Mouse (Mus musculus) megakaryocyte progenitor cell, adult 5-6 weeks (primary cell): Measurements from ENCODE around the gene Capn7. TPM values are rescaled to one million over a fixed set of nuclear protein-coding genes. Genes with fewer than 3 reads are reported as not detected.
A peak's percentile ranks its signal among the peaks of the same experiment; 100 is the strongest.

Experiments
- ATAC-seq: replicated peaks from 2 replicates; pipeline ENCODE4 v1.8.0; 2016; ENCODE audit warnings: mild to moderate bottlenecking, moderate TSS enrichment, inconsistent platforms; ENCODE audit not compliant: poor library complexity
- total RNA-seq, 2 experiments: library from RNA; stranded (forward) in 1 of 2; stranded (reverse) in 1 of 2; fragments of 157-497, 149-512 nt in 1 of 2; fragments of 200-1000 nt in 1 of 2; gene quantifications; 2 replicates each; pipeline versions ENCODE4 v1.2.3 to v1.2.4; 2015 to 2017

Gene Capn7
- total RNA-seq, 2 experiments from 2014 or later, result 52.7 to 56.8 TPM

DNA sequence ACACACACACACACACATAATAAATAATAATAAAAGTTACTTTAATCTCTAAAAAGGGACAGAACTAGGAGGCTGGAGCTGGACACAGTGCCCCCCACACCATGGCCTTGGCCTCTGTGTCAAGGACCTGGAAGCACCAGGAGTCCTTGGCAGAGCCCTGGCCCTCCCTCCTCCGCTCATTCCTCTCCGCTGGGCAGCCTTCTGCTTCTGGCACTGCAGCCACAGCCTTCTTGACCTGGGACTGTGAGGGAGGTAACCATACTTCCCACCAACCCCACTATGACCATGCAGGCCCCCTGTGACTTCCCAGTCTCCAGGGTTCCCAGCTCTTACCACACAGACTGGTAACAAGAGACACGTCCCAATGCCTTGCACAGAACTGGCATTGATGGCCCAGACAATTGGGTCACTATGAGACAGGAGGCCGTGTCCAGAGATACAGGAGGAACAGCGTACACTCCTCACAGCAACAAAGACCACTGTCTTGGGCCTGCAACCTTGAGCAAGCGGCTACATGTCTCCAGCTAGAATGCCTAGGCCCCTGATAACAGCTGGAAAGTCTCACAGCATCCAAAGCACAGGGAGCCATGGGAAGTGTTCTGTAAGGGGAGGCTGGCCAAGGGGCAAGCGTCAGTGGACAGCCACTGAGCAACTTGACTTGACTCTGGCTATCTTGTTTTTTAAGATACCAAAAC, 57.6 kb downstream of the Capn7 start:
- no peak for ATAC-seq

DNA sequence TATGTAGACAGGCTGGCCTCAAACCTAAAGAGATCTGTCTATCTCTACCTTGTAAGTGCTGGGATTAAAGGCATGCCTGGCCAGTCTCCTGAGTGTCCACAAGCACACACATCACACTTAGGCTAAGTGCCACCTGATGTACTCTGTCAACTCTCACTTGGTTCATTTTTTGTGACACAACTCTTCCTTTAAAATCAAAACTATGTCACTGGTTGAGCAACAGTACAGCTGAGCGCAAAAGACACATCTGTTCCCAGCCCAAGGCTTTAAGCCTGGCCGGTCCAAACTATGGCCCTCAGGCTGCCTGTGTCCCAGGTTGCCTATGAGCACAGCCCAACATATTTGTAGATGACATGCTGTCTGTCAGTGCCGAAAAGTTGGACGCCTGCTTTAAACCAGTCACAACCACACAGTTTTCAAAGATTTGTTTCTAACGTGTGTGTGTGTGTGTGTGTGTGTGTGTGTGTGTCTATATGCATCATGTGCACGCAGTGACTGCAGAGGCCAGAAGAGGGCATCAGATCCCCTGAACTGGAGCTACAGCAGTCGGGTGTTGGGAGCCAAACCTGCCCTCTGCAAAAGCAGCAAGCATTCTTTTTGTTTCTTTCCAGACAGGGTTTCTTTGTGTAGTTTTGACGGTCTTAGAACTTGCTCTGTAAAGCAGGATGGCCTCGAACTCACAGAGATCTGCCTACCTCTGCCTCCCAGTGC, 58.5 kb downstream of the Capn7 start:
- ATAC-seq, result no peak

DNA sequence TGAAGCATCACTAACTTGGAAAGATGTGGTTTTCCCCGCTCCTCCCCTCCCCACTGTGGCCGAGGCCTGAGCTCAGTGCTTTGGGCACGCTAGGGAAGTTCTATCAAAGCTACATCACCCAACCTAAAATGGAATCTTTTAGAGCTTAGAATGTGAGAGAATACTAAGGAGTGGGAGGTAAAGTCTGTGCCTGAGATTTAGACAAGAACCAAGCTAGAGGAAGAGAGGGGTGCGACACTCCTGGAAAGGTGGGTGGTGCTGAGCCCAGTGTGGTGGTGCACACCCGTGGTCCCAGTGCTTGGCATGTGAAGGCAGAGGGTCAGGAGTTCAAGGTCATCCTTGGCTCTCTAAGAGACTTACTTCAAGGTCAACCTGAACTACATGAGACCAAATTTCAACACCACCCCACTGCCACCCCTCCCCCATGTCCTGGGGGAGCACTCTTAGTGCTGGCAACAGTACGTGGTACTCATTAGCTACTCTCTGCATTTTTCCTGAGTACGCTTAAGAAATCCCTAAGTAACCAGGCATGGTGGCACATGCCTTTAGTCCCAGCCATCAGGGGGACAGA, 59.3 kb downstream of the Capn7 start:
- ATAC-seq, result no peak

DNA sequence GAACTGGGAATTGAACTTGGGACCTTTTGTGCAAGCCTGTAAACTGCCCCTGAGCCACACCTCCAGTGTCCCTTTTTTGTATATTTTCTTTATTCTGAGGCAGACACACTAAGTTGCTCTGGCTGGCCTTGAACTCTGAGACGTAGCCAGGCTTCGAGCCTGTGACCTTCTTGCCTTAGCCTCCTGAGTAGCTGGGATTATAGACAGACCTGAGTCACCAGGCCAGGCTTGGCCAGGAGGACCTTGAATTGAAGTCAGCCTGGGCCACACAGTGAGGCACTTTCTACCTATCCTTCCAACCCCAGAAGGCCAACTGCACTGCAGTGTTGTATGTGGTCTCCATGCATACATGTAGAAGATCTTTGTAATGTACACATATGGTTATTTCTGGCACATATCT, 60.0 kb downstream of the Capn7 start:
- no peak for ATAC-seq

DNA sequence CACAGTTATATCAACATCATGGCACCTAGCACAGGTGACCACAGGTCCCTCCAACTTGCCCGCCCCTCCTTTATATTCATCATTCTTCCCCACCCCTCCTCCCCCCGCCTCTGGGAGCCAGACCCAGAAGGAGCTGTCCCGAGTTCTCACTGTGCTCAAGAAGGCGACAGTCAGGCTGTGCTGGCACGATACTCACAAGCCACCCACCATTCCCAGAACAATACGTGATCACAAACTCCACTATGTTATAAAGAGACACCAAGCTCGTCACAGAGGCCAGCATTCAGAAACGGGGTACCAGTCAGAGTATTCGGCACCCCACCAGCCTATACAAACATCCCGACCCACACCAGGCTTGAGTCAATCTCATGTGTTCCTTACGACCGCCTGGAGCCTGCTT, 60.9 kb downstream of the Capn7 start:
- no peak for ATAC-seq

DNA sequence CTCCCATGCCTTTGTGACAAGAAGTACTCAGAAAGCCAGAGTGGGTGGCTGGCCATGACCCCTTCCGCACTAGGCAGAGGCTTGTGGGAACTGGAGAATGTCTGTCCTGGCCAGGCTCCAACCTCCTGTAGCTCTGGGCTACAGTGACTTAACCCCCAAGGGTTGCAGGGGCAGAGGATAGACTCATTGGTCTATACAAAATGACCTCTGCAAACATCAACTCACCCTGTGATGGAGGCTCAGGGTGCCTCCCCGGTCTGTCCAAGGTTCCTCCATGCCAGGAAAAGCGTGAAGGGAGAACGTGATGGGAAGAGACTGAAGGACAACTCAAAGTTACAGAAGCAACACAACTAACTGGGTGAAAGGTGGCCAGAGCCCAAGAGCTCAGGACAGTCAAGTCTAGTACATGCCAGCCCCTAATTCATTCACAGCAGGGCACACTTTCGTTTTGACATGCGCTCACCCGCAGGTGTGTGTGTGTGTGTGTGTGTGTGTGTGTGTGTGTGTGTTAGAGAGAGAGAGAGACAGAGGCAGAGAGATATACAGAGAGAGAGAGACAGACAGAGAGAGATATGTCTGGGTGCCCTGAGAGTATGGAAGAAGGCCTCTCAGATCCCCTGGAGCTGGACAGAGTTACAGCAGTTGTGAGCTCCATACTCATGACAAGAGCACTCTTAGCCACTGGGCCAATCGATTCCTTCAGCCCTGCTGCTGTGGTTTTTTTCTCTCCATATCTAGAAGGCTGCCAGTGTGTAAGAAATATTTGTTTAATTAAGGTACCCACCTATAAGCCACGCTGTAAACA, 61.6 kb downstream of the Capn7 start:
- ATAC-seq, result no peak

DNA sequence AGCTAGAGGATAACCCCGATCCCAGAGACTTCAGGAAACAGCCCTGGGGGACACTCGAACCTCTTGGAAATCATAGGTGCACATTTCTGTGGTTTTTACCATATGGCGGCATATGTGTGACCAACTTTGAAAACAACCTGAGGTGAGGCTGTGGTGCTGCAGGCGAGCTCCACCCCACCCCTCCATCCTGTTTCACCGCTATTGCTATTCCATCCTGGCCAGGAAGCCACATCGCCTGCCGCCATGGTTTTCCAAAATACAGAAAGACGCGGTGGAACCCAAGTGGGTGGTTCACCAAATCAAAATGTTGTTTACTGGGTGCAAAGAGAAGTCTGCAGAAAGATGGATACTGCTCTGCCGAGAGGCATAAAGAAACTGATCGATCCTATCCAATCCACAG, 62.4 kb downstream of the Capn7 start:
- ATAC-seq, result no peak

DNA sequence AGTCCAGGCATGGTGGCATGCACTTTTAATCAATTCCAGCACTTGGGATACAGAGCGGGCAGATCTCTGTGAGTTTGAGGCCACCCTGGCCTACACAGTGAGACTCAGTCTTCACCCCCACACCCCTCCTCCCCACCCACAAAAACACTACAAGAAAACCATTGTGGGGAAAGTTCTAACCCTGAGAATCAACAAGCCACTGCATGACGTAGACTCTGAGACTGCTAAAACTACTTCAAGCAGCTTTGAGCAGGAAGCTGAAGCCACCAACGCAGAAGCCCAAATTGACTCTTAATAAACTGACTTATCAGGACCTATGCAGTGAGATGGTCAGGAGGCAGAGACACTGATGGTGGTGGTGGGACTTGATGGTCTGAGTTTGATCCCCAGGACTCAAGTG, 62.8 kb downstream of the Capn7 start:
- ATAC-seq, result no peak

DNA sequence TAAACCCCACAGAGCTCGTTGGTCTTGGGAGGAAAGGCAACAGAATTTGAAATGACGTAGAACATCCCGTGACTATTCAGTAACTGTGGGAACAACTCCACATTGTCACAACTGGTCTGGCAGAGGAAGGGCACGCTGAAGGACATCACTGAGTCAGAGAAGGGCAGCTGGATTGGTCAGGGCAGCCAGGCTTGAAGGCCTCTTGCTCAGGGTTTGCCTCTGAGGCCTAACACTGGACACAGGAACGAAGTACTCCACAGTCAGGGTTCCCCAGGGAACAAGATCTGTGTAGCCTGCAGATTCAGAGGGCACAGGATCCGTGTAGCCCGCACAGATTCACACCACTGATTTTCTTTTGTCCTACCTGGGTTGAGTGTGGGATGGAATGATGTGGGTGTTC, 63.8 kb downstream of the Capn7 start:
- ATAC-seq, result no peak

DNA sequence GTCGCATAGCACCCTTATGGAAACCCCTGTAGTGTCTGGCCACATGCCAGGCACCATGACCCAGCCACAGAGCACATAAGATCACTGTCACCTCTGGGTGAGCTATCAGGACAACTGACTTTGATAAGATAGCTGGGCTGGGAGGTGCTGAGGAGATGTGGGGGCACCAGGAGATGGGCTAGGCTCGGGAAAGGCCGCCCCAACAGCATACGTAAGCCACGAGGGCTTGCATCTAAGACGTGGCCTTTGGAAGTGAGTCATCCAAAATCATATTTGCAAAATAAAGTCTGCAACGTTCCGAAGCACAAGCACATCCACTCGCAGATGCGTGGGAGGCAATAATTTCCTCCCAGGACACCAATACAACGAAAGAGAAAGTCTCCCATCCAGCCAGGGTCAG, 64.5 kb downstream of the Capn7 start:
- ATAC-seq, result no peak

DNA sequence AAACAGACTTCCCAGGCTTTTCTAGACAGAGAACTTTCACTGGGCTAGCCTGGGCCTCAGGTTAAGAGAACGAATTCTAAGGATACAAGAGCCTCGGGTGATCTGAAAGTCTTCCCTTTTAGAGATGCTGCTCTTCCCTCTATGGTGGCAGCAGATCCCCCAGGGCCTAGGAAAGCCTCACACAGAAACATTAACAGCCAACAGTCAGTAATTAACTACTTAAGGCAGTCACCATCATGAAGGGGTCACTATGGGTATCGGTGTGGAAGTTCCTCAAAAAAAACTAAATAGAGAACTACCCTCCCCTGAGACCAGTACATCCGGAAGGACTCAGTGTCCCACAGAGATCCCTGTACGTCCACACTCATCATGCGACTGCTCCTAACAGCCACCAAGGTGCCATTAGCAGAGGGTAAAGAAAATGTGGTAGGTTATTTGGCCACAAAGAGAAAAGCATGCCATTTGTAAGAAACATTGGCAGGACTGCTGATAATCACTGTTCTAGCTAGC, 65.5 kb downstream of the Capn7 start:
- peak; percentile 48 for ATAC-seq

DNA sequence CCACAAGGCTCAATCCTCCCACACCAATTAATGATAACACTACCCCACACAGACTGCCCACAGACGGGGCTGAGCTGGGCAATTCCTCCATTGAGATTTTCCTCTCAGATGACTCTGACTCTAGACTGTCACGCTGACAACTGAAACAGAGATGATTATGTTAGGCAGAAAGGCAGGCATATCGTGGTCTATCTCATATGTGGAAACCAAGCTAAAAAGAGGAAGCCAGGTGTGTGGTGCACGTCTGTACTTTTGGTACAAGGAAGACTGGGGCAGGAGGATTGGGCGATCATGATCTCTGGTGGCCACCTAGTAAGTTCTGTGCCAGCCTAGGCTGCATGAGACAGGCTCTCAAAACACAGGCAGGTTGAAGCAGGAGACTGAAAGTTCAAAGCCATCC, 66.3 kb downstream of the Capn7 start:
- peak; percentile 29 for ATAC-seq

DNA sequence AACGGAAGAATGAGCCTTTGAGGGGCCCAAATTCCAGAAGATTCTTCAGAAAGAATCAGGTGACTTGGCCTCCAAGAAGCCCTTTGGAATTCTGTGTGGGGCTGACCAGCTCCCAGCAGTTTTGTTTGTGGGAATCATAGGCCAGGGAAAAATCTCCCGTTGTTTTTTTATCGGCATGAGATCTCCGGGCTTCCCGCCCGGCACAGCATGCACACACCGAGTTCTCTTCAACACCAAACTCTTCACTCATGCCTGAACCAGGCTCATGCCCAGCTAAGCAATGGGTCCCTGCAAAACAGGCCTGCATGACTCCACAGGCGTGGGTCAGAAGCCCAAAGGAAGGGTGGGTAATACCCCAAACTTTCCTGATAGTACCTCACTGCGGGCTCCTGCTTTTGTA, 67.1 kb downstream of the Capn7 start:
- no peak for ATAC-seq

DNA sequence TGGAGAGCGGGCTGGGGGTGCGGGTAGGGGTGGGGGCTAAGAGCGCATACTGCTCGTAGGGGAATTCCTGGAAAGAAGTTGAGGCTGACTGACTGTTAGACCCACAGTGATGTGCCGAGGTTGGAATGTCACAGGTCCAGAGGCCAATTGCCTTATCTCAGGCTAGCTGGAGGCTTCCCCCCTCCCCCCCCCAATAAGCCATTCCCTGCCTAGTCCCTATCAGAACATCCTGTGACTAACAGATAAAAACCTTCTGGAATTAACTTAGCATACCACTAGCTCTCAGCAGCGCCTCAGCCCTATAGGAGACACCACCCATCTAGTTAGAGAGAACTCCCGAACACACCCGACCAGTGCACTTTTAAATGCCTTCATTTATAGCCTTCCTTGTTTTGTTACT, 67.6 kb downstream of the Capn7 start:
- ATAC-seq, result peak; percentile 37

DNA sequence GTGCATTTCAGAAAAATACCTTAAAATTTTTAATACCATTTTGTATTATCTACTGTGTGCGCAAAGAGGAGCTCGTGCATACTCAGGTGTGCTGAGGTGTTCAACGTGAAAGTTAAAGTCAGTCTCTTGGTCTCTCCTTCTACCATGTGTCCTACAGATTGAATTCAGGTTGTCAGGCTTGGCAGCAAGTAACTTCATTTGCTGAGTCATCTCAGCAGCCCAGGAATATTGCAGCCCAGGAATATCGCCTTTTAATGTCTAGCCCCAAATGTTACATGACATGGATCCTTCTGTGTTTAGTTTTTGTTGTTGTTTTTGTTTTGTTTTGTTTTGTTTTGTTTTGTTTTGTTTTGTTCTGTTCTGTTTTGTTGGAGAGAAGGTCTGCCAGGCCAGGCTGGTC, 68.2 kb downstream of the Capn7 start:
- no peak for ATAC-seq

DNA sequence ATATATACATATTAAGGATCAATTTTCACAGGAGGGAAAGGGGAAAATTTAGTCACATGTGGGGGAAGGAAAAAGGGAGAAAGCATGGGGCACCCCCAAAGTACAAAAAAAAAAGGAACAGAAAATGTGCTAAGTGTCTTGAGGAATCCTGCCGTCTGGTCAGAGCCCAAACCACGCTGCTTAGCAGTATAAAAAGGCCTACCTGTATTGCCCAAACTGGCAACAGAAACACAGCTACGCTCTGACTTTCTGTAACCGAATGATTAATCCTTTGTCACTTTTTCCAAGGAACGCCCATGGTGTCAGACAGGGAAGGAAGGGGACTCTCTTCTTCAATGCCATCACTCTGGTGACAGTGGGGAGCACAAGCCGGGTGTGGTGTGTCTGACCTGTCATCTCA, 69.2 kb downstream of the Capn7 start:
- ATAC-seq, result no peak

DNA sequence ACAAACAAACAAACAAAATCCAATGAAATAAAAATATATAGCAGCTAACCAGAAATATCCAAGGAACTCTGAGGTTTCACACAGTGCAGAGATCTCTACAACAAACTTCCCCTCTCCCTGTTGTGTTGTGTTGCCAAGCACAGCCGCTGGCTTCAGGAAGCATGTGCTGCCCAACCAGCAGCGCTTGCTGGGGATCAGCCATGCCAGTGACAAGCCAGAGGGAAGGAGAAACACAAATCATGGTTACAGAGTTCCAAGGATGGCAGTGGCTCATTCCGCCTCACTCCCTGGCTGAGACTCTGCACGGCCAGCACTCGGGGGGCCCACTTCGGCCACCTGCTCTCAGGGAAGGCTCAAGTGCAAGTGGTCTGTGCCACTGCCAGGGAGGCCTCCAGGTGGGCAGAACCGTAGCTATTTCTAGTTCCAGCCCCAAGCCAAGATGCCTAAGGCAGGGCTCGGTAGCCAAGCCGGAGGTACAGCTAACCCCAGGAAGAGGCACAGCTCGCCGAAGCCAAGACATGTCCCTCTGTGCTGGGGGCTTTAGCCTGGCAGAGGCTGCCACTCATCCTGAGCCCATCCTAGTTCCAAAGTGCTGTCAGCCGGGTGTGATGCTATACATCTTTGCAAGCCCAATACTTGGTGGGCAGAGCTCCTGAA, 69.8 kb downstream of the Capn7 start:
- no peak for ATAC-seq

DNA sequence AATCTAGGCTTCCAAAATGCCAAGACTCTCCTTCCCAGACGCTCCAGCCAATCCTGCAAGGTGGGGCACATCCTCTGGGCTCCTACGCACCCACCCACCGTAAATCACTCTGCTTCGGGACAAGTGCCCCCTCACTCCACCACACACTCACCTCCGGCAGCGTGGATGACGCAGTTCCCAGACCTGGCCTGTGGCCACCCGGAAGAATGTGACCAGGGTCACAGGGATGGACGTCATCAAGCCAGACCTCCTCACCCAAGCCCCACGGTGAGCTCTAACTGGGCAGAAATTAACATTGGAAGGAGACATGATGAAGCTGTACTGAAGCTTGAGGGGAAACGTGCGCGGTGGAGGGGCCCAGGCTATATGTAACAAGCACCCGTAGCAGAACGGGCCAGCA, 70.8 kb downstream of the Capn7 start:
- ATAC-seq, result no peak

DNA sequence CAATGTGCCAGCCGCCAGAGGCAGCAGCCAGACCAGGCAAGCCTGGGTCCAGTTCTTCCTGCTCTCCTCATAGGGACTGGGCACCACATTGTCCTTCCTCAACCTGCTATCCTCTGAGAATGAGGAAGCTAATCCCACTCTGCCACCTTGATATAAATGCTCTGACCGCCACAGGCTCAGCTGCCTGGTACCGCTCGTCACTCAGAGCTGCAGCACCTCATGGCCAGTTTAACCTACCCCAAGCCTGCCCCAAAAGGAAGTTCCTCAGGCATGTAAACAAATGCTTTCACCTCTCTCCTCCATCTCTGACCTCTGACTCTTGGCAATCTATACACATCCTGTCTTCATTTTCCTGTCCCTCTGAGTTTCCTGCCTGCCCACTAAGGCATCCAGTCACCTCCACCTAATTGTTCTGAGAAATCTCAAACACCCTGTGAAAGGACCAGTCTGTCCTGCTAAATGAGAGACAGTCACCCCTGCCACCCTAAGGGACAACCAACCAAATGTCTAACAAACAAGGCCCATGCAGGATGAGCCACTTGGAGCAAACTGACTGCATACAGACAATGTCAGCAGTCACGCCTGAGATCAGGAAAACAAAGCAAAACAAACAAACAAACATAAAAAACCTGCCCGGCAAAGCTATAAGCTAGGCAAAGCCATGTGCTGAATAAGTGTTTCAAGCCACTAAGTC, 71.6 kb downstream of the Capn7 start:
- peak; percentile 52 for ATAC-seq

DNA sequence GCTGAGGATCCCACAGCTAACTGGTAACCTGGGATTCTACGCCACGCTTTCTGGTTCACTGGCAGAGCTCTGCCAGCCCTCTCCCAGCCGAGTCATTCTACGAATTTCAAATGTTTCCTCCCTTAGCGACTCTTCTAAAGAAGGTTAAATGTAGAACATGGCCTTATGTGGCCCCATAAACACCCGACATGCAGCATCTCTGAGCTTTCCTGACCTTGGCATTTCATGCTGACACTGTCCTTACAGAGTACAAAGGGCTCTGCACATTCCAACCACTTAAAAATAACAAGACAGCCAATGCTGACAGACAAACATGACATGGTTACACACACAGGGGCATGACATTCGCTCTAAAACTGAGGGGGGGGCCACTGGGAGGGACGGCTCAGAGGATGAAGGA, 72.2 kb downstream of the Capn7 start:
- no peak for ATAC-seq
